Mouse (Mus musculus): Measurements from ENCODE around the gene Gtf2ird2. TPM values are rescaled to one million over a fixed set of nuclear protein-coding genes. Genes with fewer than 3 reads are reported as not detected.

Gene Gtf2ird2
- total RNA-seq, 1 experiment from 2014 or later: 9.5 TPM

GRCm38 (mm10) chr5:134229391-134229790 lies 45.6 kb downstream of the Gtf2ird2 start, which contains the start of gene Ncf1:
Gene Ncf1 (minus strand): TSS chr5:134229625.
- ATAC-seq (ENCODE audit: extremely low read depth, insufficient number of reproducible peaks, low FRiP score, poor library complexity, severe bottlenecking): peak; percentile 62

- ATAC-seq (ENCODE audit: extremely low read depth, insufficient number of reproducible peaks, low FRiP score, poor library complexity, severe bottlenecking): no peak
Measured at GRCm38 (mm10) chr5:134231376-134231775, 47.6 kb downstream of the Gtf2ird2 start.

DNA sequence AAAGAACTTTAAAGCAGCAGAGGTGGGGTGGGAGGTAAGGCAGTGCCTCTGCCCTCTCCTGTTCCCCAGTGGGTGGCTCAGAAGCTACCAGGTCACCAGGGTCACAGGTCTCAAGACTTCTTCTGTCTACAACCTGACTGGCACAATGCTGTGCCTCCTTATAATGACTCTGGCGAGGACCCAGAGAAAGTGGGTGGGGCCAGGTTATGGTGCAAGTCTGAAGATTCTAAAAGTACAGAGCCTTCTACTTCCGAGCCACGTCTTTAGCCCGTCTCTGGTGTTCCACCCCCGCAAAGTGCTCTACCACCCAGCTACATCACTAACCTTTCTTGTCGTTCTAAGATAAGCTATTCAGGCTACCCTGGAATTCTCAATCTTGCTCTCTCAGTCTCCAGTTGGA lies 48.3 kb downstream of the Gtf2ird2 start:
- peak; percentile 34 for ATAC-seq (ENCODE audit: extremely low read depth, insufficient number of reproducible peaks, low FRiP score, poor library complexity, severe bottlenecking)

- ATAC-seq (ENCODE audit: extremely low read depth, insufficient number of reproducible peaks, low FRiP score, poor library complexity, severe bottlenecking): peak; percentile 63
Measured at GRCm38 (mm10) chr5:134232568-134232967, 48.7 kb downstream of the Gtf2ird2 start.

DNA sequence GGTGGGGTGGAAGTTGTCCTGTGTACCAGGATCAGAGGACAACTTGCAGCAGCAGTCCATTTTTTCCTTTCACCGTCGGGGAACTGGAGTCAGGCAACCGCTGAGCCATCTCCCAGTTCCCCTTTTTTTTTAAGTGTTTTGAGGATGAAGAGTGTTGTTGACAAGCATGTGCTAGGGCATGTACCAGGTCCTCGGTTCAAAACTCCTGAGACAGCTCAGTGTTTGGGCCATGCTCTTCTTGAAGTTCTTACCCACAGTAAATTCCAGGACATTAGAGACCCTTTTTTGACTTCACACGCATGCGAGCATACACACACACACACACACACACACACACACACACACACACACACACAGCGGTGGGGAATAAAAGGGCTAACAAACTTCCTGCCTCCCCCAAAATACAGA lies 49.4 kb downstream of the Gtf2ird2 start:
- ATAC-seq (ENCODE audit: extremely low read depth, insufficient number of reproducible peaks, low FRiP score, poor library complexity, severe bottlenecking): no peak

- ATAC-seq (ENCODE audit: extremely low read depth, insufficient number of reproducible peaks, low FRiP score, poor library complexity, severe bottlenecking): no peak
Measured at GRCm38 (mm10) chr5:134234205-134234604, 50.4 kb downstream of the Gtf2ird2 start.

DNA sequence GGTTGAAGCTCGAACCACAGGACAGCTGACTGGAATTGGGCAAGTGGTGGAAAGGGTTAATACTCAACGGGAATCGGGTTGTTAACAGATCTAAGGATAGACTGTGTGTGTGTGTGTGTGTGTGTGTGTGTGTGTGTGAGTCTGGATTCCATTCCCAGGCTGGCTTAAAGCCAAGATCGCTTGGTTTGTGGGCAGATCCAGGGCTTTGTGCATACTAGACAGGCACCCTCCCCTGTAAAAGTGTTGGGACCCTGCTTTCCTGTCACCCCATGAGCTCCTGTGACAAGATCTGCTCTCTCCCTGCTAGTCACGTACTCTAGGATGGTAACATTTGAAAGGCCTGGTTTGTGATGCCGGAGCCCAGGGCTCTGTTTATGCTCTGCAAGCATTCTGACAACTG lies 51.3 kb downstream of the Gtf2ird2 start:
- no peak for ATAC-seq (ENCODE audit: extremely low read depth, insufficient number of reproducible peaks, low FRiP score, poor library complexity, severe bottlenecking)

GRCm38 (mm10) chr5:134236241-134236640 lies 52.4 kb downstream of the Gtf2ird2 start:
- no peak for ATAC-seq (ENCODE audit: extremely low read depth, insufficient number of reproducible peaks, low FRiP score, poor library complexity, severe bottlenecking)

DNA sequence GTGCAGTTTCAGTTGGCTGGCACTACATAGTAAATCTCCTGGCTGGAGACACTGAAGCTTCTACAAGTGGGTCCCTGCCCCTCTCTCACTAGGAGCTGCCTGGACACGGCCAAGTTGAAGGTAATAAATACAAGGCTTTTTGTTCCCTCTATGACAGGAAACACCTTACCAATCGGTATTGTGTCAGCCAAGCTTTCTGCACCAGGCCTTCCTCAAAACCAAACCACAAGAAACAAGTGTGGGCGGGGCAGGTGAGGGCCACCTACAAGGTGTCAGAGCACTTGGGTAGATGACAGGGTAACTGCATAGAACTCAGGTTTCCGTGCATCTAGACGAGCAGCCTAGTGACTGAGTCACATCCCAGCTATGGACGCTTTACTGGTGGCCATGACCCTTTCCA lies 53.0 kb downstream of the Gtf2ird2 start:
- ATAC-seq (ENCODE audit: extremely low read depth, insufficient number of reproducible peaks, low FRiP score, poor library complexity, severe bottlenecking): peak; percentile 73

DNA sequence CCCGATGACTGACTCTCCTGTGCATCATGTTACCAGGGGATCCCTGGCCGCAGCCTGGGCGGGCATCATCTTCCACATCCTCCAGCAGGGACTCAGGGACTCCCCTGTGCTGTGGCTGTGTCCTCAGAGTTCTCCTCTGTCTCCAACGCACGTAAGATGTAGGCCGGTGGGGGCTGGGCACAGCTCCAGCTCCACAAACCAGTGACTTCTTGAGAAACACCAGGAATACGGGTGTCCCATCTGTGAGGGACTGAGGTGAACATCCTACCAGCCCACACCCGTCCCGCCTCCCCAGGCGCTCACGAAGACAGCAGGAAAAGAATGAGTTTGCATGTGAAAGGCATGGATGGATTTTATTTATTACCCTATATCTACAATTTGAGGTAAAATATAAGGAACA lies 53.7 kb downstream of the Gtf2ird2 start:
- ATAC-seq (ENCODE audit: extremely low read depth, insufficient number of reproducible peaks, low FRiP score, poor library complexity, severe bottlenecking): no peak

GRCm38 (mm10) chr5:134237936-134238760 lies 54.3 kb downstream of the Gtf2ird2 start:
- ATAC-seq (ENCODE audit: extremely low read depth, insufficient number of reproducible peaks, low FRiP score, poor library complexity, severe bottlenecking): no peak

GRCm38 (mm10) chr5:134241831-134242230 lies 58.0 kb downstream of the Gtf2ird2 start:
- ATAC-seq (ENCODE audit: extremely low read depth, insufficient number of reproducible peaks, low FRiP score, poor library complexity, severe bottlenecking): no peak

- no peak for ATAC-seq (ENCODE audit: extremely low read depth, insufficient number of reproducible peaks, low FRiP score, poor library complexity, severe bottlenecking)
Measured at GRCm38 (mm10) chr5:134243661-134244436, 60.0 kb downstream of the Gtf2ird2 start.

DNA sequence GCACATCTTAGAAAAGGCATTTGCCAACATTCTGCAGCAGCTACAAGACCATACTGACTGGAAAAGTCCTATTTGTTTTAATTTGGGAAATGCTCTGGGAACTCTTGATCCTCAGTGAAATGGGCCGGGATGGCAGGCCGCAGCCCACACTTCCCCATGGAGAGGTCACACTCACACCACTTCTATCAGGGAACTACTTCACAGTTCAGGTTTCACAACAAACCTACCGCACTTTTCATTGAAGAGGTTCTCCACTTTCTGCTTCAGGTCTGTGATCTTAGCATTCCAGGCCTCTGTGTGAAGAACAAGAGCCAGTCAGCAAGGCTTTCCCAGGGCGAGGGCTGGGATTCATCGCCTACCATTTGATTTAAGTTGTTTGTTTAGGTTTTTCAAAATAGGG lies 61.1 kb downstream of the Gtf2ird2 start:
- ATAC-seq (ENCODE audit: extremely low read depth, insufficient number of reproducible peaks, low FRiP score, poor library complexity, severe bottlenecking): no peak

DNA sequence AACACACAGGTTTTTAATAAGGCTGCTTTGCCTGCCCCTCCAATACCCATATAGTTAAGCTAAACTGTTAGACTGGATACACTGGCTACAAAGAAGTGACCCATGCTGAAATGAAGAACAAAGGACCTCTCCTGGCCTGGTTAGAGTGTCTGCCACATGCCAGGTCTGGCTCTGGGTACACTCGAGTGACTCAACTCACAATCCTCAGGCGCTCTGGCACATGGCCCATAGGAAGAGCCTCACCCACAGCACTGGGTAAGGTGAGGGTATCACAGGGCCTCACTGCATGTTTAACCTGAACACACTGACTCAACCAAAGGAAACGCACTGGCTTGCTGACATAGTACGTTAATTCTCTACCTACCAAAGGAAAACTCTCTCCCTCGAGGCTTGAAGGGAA lies 62.3 kb downstream of the Gtf2ird2 start:
- ATAC-seq (ENCODE audit: extremely low read depth, insufficient number of reproducible peaks, low FRiP score, poor library complexity, severe bottlenecking): no peak

DNA sequence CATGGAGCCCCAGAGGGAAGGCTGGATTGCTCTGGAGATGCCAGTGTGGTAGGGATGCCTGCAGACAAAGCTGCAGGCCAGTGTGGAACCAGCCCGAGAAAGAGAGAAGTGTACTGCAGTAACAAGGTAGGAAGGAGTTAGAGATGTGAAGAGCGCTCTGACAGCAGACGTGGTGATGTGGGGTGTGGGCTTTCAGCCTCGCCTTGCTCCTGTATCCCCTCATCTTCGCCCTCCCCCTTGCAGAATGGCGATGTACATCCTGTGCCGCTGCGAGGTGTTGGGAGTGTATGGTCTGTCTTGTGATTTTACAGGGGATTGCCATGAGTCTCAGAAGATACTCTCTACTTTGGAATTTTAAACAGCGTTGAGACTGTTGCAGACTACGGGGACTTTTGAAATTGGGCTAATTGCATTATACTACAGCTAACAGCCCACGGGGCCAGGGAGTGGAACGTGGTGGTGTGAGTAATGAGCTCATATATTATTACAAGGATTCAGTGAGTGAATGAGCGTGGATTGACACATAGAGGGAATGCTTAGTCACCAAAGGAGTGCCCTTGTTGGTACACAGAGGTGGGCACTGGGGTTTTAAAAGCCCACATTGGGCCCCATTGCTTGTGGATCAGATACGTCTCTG lies 64.9 kb downstream of the Gtf2ird2 start:
- no peak for ATAC-seq (ENCODE audit: extremely low read depth, insufficient number of reproducible peaks, low FRiP score, poor library complexity, severe bottlenecking)

DNA sequence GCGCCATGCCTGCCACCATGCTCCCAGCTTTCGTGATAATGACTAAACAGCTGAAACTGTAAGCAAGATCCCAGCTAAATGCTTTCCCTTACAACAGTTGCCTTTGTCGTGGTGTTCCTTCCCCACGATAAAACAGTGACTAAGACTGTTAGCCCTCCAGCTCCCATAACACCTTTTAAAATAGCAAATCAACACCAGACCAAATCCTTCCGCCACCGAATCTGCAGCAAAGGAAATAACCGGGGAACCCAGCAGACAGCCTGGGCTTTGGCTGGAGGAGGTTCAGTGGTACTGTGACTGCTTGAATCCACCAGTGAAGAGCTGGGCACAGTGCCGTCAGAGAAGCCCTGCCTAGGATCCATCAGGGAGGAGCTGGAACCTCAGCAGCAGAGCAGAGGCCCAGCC lies 65.4 kb downstream of the Gtf2ird2 start:
- ATAC-seq (ENCODE audit: extremely low read depth, insufficient number of reproducible peaks, low FRiP score, poor library complexity, severe bottlenecking): no peak

DNA sequence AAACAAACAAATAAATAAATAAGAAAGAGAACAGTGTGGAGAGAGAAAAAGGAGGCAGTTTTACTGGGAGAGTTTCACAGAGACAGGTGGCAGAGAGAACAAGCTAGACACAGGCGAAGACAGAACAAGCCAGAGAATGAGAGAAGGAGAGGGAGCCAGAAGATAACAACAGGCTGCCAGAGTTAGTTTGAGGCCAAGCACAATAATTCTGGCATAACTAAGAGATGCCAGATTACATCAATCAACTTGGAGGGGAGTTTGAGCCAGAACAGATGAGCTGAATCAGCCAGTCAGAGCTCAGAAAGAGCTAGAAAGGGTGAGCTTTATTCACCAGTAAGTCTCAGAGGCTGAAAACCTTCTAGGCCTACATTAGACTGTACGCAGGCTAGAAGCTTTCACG lies 66.8 kb downstream of the Gtf2ird2 start:
- no peak for ATAC-seq (ENCODE audit: extremely low read depth, insufficient number of reproducible peaks, low FRiP score, poor library complexity, severe bottlenecking)

DNA sequence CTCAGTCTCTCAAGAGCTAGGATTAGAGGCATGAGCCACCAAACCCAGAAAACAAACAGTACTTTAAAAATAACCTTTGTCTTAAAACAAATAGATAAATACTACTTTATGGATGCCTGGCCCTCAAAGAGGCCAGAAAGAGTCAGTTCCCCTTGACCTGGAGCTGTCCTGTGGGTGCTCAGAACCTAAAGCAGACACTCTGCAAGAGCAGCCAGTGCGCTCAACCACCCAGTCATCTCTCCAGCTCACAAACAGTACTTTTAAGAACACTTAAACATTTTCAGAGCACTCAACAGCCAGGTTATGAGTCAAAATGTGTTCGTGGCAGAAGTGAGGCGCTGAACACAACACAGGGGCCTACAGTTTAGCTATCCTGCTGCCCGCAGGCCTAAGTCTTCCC lies 67.3 kb downstream of the Gtf2ird2 start:
- no peak for ATAC-seq (ENCODE audit: extremely low read depth, insufficient number of reproducible peaks, low FRiP score, poor library complexity, severe bottlenecking)

GRCm38 (mm10) chr5:134253806-134254205 lies 70.0 kb downstream of the Gtf2ird2 start:
- ATAC-seq (ENCODE audit: extremely low read depth, insufficient number of reproducible peaks, low FRiP score, poor library complexity, severe bottlenecking): 0 out of 2 replicates have a peak, but pooled peaks have one; percentile 34
